Mouse (Mus musculus) bone marrow, adult 2 months (tissue): ENCODE measurements around the gene Zkscan17.

Source experiments
- CTCF ChIP-seq: fragments of 200-500 bp; IDR thresholded peaks from 2 replicates; pipeline ENCODE4 v1.5.1; 2011; ENCODE audit warnings: low read length, control low read depth; ENCODE audit not compliant: control insufficient read depth, insufficient read depth
- POLR2A ChIP-seq: fragments of 200-500 bp; IDR thresholded peaks from 2 replicates; pipeline ENCODE4 v1.6.1; 2011; ENCODE audit warnings: low read depth, mild to moderate bottlenecking, control low read depth, low read length, borderline replicate concordance; ENCODE audit not compliant: control insufficient read depth

GRCm38 (mm10) chr11:59575726-59576125 is 49.2 kb upstream of the Zkscan17 start:
- TF ChIP-seq CTCF = no peak
- TF ChIP-seq POLR2A = no peak
